Mouse (Mus musculus): ENCODE measurements around the gene Mst1r. TPM values are rescaled to one million over a fixed set of nuclear protein-coding genes. Genes with fewer than 3 reads are reported as not detected.

The Mst1r gene
- 3.4 and 4.3 TPM in 2 replicates for polyA plus RNA-seq (2015; fragmentation: Nextera tagmentation; extraction: Ambion mirVana)

GRCm38 (mm10) chr9:107906252-107906966, at the start of gene Mst1r:
Gene Mst1r, plus strand, starts transcription at chr9:107906873.
- no peaks in the 10 kb centered on the region for H3K9me3 ChIP-seq (replicated peaks)
- peaks cover 28% of the 10 kb centered on the region for H3K4me1 ChIP-seq
- peak within 1 kb of the TSS; percentile 28; the same call in 1 of the 2 replicates for H3K9ac ChIP-seq (replicated peaks)
- no peak for ATAC-seq (ENCODE audit: low FRiP score)
- 25% methylated on average over 19 of the region's 19 CpGs for WGBS
- no peaks in the 10 kb centered on the region for H3K27me3 ChIP-seq (replicated peaks)
- H3K27ac ChIP-seq (replicated peaks) = 0 out of 2 replicates have a peak within 1 kb of the TSS, but pooled peaks have one; percentile 13
- peak within 1 kb of the TSS; percentile 30 for H3K4me3 ChIP-seq (replicated peaks)
- H3K4me2 ChIP-seq = peak within 1 kb of the TSS; percentile 56
- H3K36me3 ChIP-seq = peaks cover 10% of the 10 kb centered on the region; the same call in 1 of the 2 replicates

- H3K4me1 ChIP-seq = no peaks in the 10 kb centered on the region
- 98% methylated on average over 3 of the region's 3 CpGs for WGBS
- no peak for ATAC-seq (ENCODE audit: low FRiP score)
- no peak overlapping the region for H3K4me3 ChIP-seq (replicated peaks)
- no peaks in the 10 kb centered on the region for H3K9me3 ChIP-seq (replicated peaks)
- no peaks in the 10 kb centered on the region for H3K27me3 ChIP-seq (replicated peaks)
- H3K9ac ChIP-seq (replicated peaks) = no peak overlapping the region
- no peak overlapping the region for H3K4me2 ChIP-seq
- H3K36me3 ChIP-seq = peaks cover 19% of the 10 kb centered on the region
- H3K27ac ChIP-seq (replicated peaks) = no peak overlapping the region
Observed at GRCm38 (mm10) chr9:107858343-107858742, 48.3 kb upstream of the Mst1r start.

- 79% methylated on average over 1 of the region's 1 CpGs for WGBS
- no peaks in the 10 kb centered on the region for H3K9me3 ChIP-seq (replicated peaks)
- no peak overlapping the region for H3K27ac ChIP-seq (replicated peaks)
- H3K27me3 ChIP-seq (replicated peaks) = no peaks in the 10 kb centered on the region
- no peak overlapping the region for H3K9ac ChIP-seq (replicated peaks)
- no peak overlapping the region for H3K4me2 ChIP-seq
- no peak overlapping the region for H3K4me3 ChIP-seq (replicated peaks)
- ATAC-seq (ENCODE audit: low FRiP score) = no peak
- H3K36me3 ChIP-seq = 0 out of 2 replicates have a peak, but pooled peaks cover 9% of the 10 kb centered on the region
- peaks cover 3% of the 10 kb centered on the region for H3K4me1 ChIP-seq
Observed at GRCm38 (mm10) chr9:107864493-107864892, 42.2 kb upstream of the Mst1r start.

- Histone ChIP-seq H3K9ac (replicated peaks) (no peak overlapping the region), H3K27ac (replicated peaks) (no peak overlapping the region), H3K4me3 (replicated peaks) (no peak overlapping the region), H3K9me3 (replicated peaks) (no peaks in the 10 kb centered on the region), H3K4me1 (peaks cover 7% of the 10 kb centered on the region), H3K36me3 (0 out of 2 replicates have a peak, but pooled peaks cover 7% of the 10 kb centered on the region), H3K27me3 (replicated peaks) (no peaks in the 10 kb centered on the region), H3K4me2 (no peak overlapping the region)
- 98% methylated on average over 2 of the region's 2 CpGs for WGBS
- no peak for ATAC-seq (ENCODE audit: low FRiP score)
Observed at GRCm38 (mm10) chr9:107866081-107866480, 40.6 kb upstream of the Mst1r start.

- Histone ChIP-seq H3K27me3 (replicated peaks) (peaks cover 5% of the 10 kb centered on the region; the same call in 1 of the 2 replicates), H3K4me1 (peaks cover 21% of the 10 kb centered on the region), H3K27ac (replicated peaks) (peak overlapping the region; percentile 93), H3K4me2 (peak overlapping the region; percentile 72), H3K9me3 (replicated peaks) (no peaks in the 10 kb centered on the region), H3K9ac (replicated peaks) (peak overlapping the region; percentile 71), H3K4me3 (replicated peaks) (peak overlapping the region; percentile 56), H3K36me3 (0 out of 2 replicates have a peak, but pooled peaks cover 7% of the 10 kb centered on the region)
- under 1% methylated on average over 75 of the region's 80 CpGs for WGBS
- peak; percentile 99 for ATAC-seq (ENCODE audit: low FRiP score)
Observed at GRCm38 (mm10) chr9:107872350-107873098, 34.1 kb upstream of the Mst1r start.

GRCm38 (mm10) chr9:107873137-107873536, 33.5 kb upstream of the Mst1r start, which contains the start of gene Rbm6:
Gene Rbm6, minus strand, starts transcription at chr9:107873237.
- Histone ChIP-seq H3K9me3 (replicated peaks) (no peaks in the 10 kb centered on the region), H3K27ac (replicated peaks) (peak within 1 kb of the TSS; percentile 93), H3K9ac (replicated peaks) (peak within 1 kb of the TSS; percentile 71), H3K4me2 (peak within 1 kb of the TSS; percentile 72), H3K4me3 (replicated peaks) (peak within 1 kb of the TSS; percentile 56), H3K4me1 (peaks cover 21% of the 10 kb centered on the region), H3K36me3 (0 out of 2 replicates have a peak, but pooled peaks cover 4% of the 10 kb centered on the region), H3K27me3 (replicated peaks) (peaks cover 6% of the 10 kb centered on the region; the same call in 1 of the 2 replicates)
- no peak for ATAC-seq (ENCODE audit: low FRiP score)
- WGBS = 8% methylated on average over 14 of the region's 14 CpGs

- Histone ChIP-seq H3K4me3 (replicated peaks) (no peak overlapping the region), H3K4me1 (no peaks in the 10 kb centered on the region), H3K36me3 (no peaks in the 10 kb centered on the region), H3K4me2 (no peak overlapping the region), H3K9me3 (replicated peaks) (no peaks in the 10 kb centered on the region), H3K27me3 (replicated peaks) (peaks cover 11% of the 10 kb centered on the region), H3K9ac (replicated peaks) (no peak overlapping the region), H3K27ac (replicated peaks) (no peak overlapping the region)
- 64% methylated on average over 4 of the region's 4 CpGs for WGBS
- ATAC-seq (ENCODE audit: low FRiP score) = no peak
Observed at GRCm38 (mm10) chr9:107880411-107880810, 26.3 kb upstream of the Mst1r start.

- ATAC-seq (ENCODE audit: low FRiP score) = peak; percentile 95
- Histone ChIP-seq H3K4me2 (peak within 1 kb of the TSS; percentile 83), H3K4me3 (replicated peaks) (peak within 1 kb of the TSS; percentile 84), H3K9ac (replicated peaks) (peak within 1 kb of the TSS; percentile 86), H3K4me1 (peaks cover 22% of the 10 kb centered on the region), H3K36me3 (0 out of 2 replicates have a peak, but pooled peaks cover 4% of the 10 kb centered on the region), H3K27me3 (replicated peaks) (peaks cover 17% of the 10 kb centered on the region), H3K9me3 (replicated peaks) (no peaks in the 10 kb centered on the region), H3K27ac (replicated peaks) (peak within 1 kb of the TSS; percentile 85)
- under 1% methylated on average over 28 of the region's 28 CpGs for WGBS
Observed at GRCm38 (mm10) chr9:107887804-107888266, 18.8 kb upstream of the Mst1r start, which contains the start of gene Mon1a. Gene Mon1a, plus strand, starts transcription at chr9:107888151.

GRCm38 (mm10) chr9:107888267-107888850, 18.3 kb upstream of the Mst1r start:
- H3K27me3 ChIP-seq (replicated peaks) = peaks cover 17% of the 10 kb centered on the region
- no peaks in the 10 kb centered on the region for H3K9me3 ChIP-seq (replicated peaks)
- H3K36me3 ChIP-seq = 0 out of 2 replicates have a peak, but pooled peaks cover 4% of the 10 kb centered on the region
- H3K9ac ChIP-seq (replicated peaks) = peak overlapping the region; percentile 86
- WGBS = 0% methylated on average over 18 of the region's 18 CpGs
- H3K27ac ChIP-seq (replicated peaks) = peak overlapping the region; percentile 85
- ATAC-seq (ENCODE audit: low FRiP score) = peak; percentile 84
- peaks cover 22% of the 10 kb centered on the region for H3K4me1 ChIP-seq
- H3K4me2 ChIP-seq = peak overlapping the region; percentile 83
- peak overlapping the region; percentile 84 for H3K4me3 ChIP-seq (replicated peaks)

GRCm38 (mm10) chr9:107890260-107890659, 16.4 kb upstream of the Mst1r start:
- no peak overlapping the region for H3K9ac ChIP-seq (replicated peaks)
- no peak overlapping the region for H3K27ac ChIP-seq (replicated peaks)
- H3K9me3 ChIP-seq (replicated peaks) = no peaks in the 10 kb centered on the region
- no peak overlapping the region for H3K4me3 ChIP-seq (replicated peaks)
- no peak overlapping the region for H3K4me2 ChIP-seq
- 0 out of 2 replicates have a peak, but pooled peaks cover 4% of the 10 kb centered on the region for H3K36me3 ChIP-seq
- H3K27me3 ChIP-seq (replicated peaks) = peaks cover 11% of the 10 kb centered on the region
- peaks cover 22% of the 10 kb centered on the region for H3K4me1 ChIP-seq
- no peak for ATAC-seq (ENCODE audit: low FRiP score)
- WGBS = 91% methylated on average over 6 of the region's 6 CpGs

GRCm38 (mm10) chr9:107891023-107891422, 15.7 kb upstream of the Mst1r start:
- H3K4me1 ChIP-seq = peaks cover 22% of the 10 kb centered on the region
- 90% methylated on average over 1 of the region's 1 CpGs for WGBS
- no peaks in the 10 kb centered on the region for H3K9me3 ChIP-seq (replicated peaks)
- no peak overlapping the region for H3K9ac ChIP-seq (replicated peaks)
- 0 out of 2 replicates have a peak, but pooled peaks cover 4% of the 10 kb centered on the region for H3K36me3 ChIP-seq
- H3K27ac ChIP-seq (replicated peaks) = no peak overlapping the region
- no peak overlapping the region for H3K4me3 ChIP-seq (replicated peaks)
- no peak for ATAC-seq (ENCODE audit: low FRiP score)
- H3K4me2 ChIP-seq = no peak overlapping the region
- H3K27me3 ChIP-seq (replicated peaks) = peaks cover 9% of the 10 kb centered on the region

Data from neural tube, embryonic 15.5 days (tissue).